Mouse (Mus musculus): ENCODE measurements around the gene Sh3rf1. TPM values are rescaled to one million over a fixed set of nuclear protein-coding genes. Genes with fewer than 3 reads are reported as not detected.

Gene Sh3rf1
- polyA plus RNA-seq, 1 experiment from 2014 or later: 18.1 TPM

- Histone ChIP-seq H3K9me3 (replicated peaks; ENCODE audit: low read length) (no peaks in the 10 kb centered on the region), H3K36me3 (ENCODE audit: insufficient read depth, low read length) (peaks cover 24% of the 10 kb centered on the region; the same call in 1 of the 2 replicates), H3K27me3 (ENCODE audit: insufficient read depth, low read length) (no peaks in the 10 kb centered on the region), H3K27ac (no peak overlapping the region), H3K4me3 (replicated peaks; ENCODE audit: low read depth, low read length) (no peak overlapping the region), H3K4me2 (ENCODE audit: low read length) (no peak overlapping the region), H3K9ac (ENCODE audit: low read depth, low read length) (no peak overlapping the region), H3K4me1 (replicated peaks; ENCODE audit: insufficient read depth, low read length) (0 out of 2 replicates have a peak, but pooled peaks cover 3% of the 10 kb centered on the region)
- 69% methylated on average over 5 of the region's 5 CpGs for WGBS
- DNase-seq (ENCODE audit: low spot score) (no peak), ATAC-seq (replicated peaks; ENCODE audit: low FRiP score, low read depth) (no peak)
- no peak for TF ChIP-seq CTCF (IDR thresholded peaks at IDR 0.05; ENCODE audit: low read depth)
These were observed 124.4 kb downstream of the Sh3rf1 start for GRCm38 (mm10) chr8:61348029-61348428.

GRCm38 (mm10) chr8:61348518-61348917, 124.8 kb downstream of the Sh3rf1 start:
- Histone ChIP-seq H3K27me3 (ENCODE audit: insufficient read depth, low read length) (no peaks in the 10 kb centered on the region), H3K27ac (no peak overlapping the region), H3K9ac (ENCODE audit: low read depth, low read length) (no peak overlapping the region), H3K4me2 (ENCODE audit: low read length) (no peak overlapping the region), H3K4me1 (replicated peaks; ENCODE audit: insufficient read depth, low read length) (0 out of 2 replicates have a peak, but pooled peaks cover 3% of the 10 kb centered on the region), H3K4me3 (replicated peaks; ENCODE audit: low read depth, low read length) (no peak overlapping the region), H3K9me3 (replicated peaks; ENCODE audit: low read length) (no peaks in the 10 kb centered on the region), H3K36me3 (ENCODE audit: insufficient read depth, low read length) (peaks cover 24% of the 10 kb centered on the region; the same call in 1 of the 2 replicates)
- WGBS: 39% methylated on average over 8 of the region's 8 CpGs
- TF ChIP-seq CTCF (IDR thresholded peaks at IDR 0.05; ENCODE audit: low read depth): no peak
- DNase-seq (ENCODE audit: low spot score) (no peak), ATAC-seq (replicated peaks; ENCODE audit: low FRiP score, low read depth) (no peak)

- Histone ChIP-seq H3K27ac (no peak overlapping the region), H3K9ac (ENCODE audit: low read depth, low read length) (no peak overlapping the region), H3K4me2 (ENCODE audit: low read length) (no peak overlapping the region), H3K9me3 (replicated peaks; ENCODE audit: low read length) (no peaks in the 10 kb centered on the region), H3K36me3 (ENCODE audit: insufficient read depth, low read length) (peaks cover 30% of the 10 kb centered on the region), H3K4me3 (replicated peaks; ENCODE audit: low read depth, low read length) (no peak overlapping the region), H3K4me1 (replicated peaks; ENCODE audit: insufficient read depth, low read length) (0 out of 2 replicates have a peak, but pooled peaks cover 3% of the 10 kb centered on the region), H3K27me3 (ENCODE audit: insufficient read depth, low read length) (no peaks in the 10 kb centered on the region)
- 83% methylated on average over 9 of the region's 9 CpGs for WGBS
- DNase-seq (ENCODE audit: low spot score) (no peak), ATAC-seq (replicated peaks; ENCODE audit: low FRiP score, low read depth) (no peak)
- TF ChIP-seq CTCF (IDR thresholded peaks at IDR 0.05; ENCODE audit: low read depth): no peak
These were observed 126.8 kb downstream of the Sh3rf1 start for GRCm38 (mm10) chr8:61350443-61350842.

GRCm38 (mm10) chr8:61351638-61352037, 128.0 kb downstream of the Sh3rf1 start:
- ATAC-seq (replicated peaks; ENCODE audit: low FRiP score, low read depth) (no peak), DNase-seq (ENCODE audit: low spot score) (no peak)
- no peaks in the 10 kb centered on the region for H3K27me3 ChIP-seq (ENCODE audit: insufficient read depth, low read length)
- peaks cover 30% of the 10 kb centered on the region for H3K36me3 ChIP-seq (ENCODE audit: insufficient read depth, low read length)
- no peak for TF ChIP-seq CTCF (IDR thresholded peaks at IDR 0.05; ENCODE audit: low read depth)
- no peak overlapping the region for H3K9ac ChIP-seq (ENCODE audit: low read depth, low read length)
- H3K9me3 ChIP-seq (replicated peaks; ENCODE audit: low read length): no peaks in the 10 kb centered on the region
- H3K27ac ChIP-seq: no peak overlapping the region
- no peak overlapping the region for H3K4me2 ChIP-seq (ENCODE audit: low read length)
- no peak overlapping the region for H3K4me3 ChIP-seq (replicated peaks; ENCODE audit: low read depth, low read length)
- WGBS: 92% methylated on average over 5 of the region's 5 CpGs
- 0 out of 2 replicates have a peak, but pooled peaks cover 3% of the 10 kb centered on the region for H3K4me1 ChIP-seq (replicated peaks; ENCODE audit: insufficient read depth, low read length)

GRCm38 (mm10) chr8:61355503-61355902, 131.8 kb downstream of the Sh3rf1 start:
- Histone ChIP-seq H3K4me2 (ENCODE audit: low read length) (no peak overlapping the region), H3K4me3 (replicated peaks; ENCODE audit: low read depth, low read length) (no peak overlapping the region), H3K4me1 (replicated peaks; ENCODE audit: insufficient read depth, low read length) (peaks cover 10% of the 10 kb centered on the region), H3K9me3 (replicated peaks; ENCODE audit: low read length) (no peaks in the 10 kb centered on the region), H3K36me3 (ENCODE audit: insufficient read depth, low read length) (peaks cover 24% of the 10 kb centered on the region; the same call in 1 of the 2 replicates), H3K27me3 (ENCODE audit: insufficient read depth, low read length) (no peaks in the 10 kb centered on the region), H3K27ac (no peak overlapping the region), H3K9ac (ENCODE audit: low read depth, low read length) (no peak overlapping the region)
- DNase-seq (ENCODE audit: low spot score) (no peak), ATAC-seq (replicated peaks; ENCODE audit: low FRiP score, low read depth) (no peak)
- TF ChIP-seq CTCF (IDR thresholded peaks at IDR 0.05; ENCODE audit: low read depth): no peak
- WGBS: 63% methylated on average over 5 of the region's 5 CpGs

GRCm38 (mm10) chr8:61359004-61359403, 135.3 kb downstream of the Sh3rf1 start:
- 17% methylated on average over 8 of the region's 8 CpGs for WGBS
- H3K9ac ChIP-seq (ENCODE audit: low read depth, low read length): no peak overlapping the region
- DNase-seq (ENCODE audit: low spot score) (peak; percentile 36), ATAC-seq (replicated peaks; ENCODE audit: low FRiP score, low read depth) (no peak)
- H3K4me3 ChIP-seq (replicated peaks; ENCODE audit: low read depth, low read length): no peak overlapping the region
- peak overlapping the region; percentile 83 for H3K27ac ChIP-seq
- H3K36me3 ChIP-seq (ENCODE audit: insufficient read depth, low read length): peaks cover 23% of the 10 kb centered on the region
- peaks cover 10% of the 10 kb centered on the region for H3K4me1 ChIP-seq (replicated peaks; ENCODE audit: insufficient read depth, low read length)
- no peaks in the 10 kb centered on the region for H3K27me3 ChIP-seq (ENCODE audit: insufficient read depth, low read length)
- H3K9me3 ChIP-seq (replicated peaks; ENCODE audit: low read length): no peaks in the 10 kb centered on the region
- H3K4me2 ChIP-seq (ENCODE audit: low read length): no peak overlapping the region
- no peak for TF ChIP-seq CTCF (IDR thresholded peaks at IDR 0.05; ENCODE audit: low read depth)

GRCm38 (mm10) chr8:61359851-61360272, 136.2 kb downstream of the Sh3rf1 start:
- peak overlapping the region; percentile 27; the same call in 1 of the 2 replicates for H3K4me2 ChIP-seq (ENCODE audit: low read length)
- peak; percentile 91 for ATAC-seq (replicated peaks; ENCODE audit: low FRiP score, low read depth)
- H3K27ac ChIP-seq: peak overlapping the region; percentile 83

More at GRCm38 (mm10) chr8:61359851-61360272, 136.2 kb downstream of the Sh3rf1 start:
- 40% methylated on average over 10 of the region's 10 CpGs for WGBS
- Histone ChIP-seq H3K9me3 (replicated peaks; ENCODE audit: low read length) (no peaks in the 10 kb centered on the region), H3K27me3 (ENCODE audit: insufficient read depth, low read length) (no peaks in the 10 kb centered on the region), H3K4me1 (replicated peaks; ENCODE audit: insufficient read depth, low read length) (peaks cover 10% of the 10 kb centered on the region), H3K4me3 (replicated peaks; ENCODE audit: low read depth, low read length) (no peak overlapping the region), H3K36me3 (ENCODE audit: insufficient read depth, low read length) (peaks cover 21% of the 10 kb centered on the region), H3K9ac (ENCODE audit: low read depth, low read length) (peak overlapping the region; percentile 40; the same call in 1 of the 2 replicates)
- DNase-seq (ENCODE audit: low spot score): peak; percentile 79
- no peak for TF ChIP-seq CTCF (IDR thresholded peaks at IDR 0.05; ENCODE audit: low read depth)
